Comparison of ENCODE assay signal across 8 mouse cellular contexts in genomic region chr9:80386000-80386399, GRCm38 (mm10).
DNase-seq lines count a peak whose midpoint lies in the region; ATAC-seq and TF ChIP-seq lines count a peak whose summit lies in the region.

No protein-coding gene starts in this region.

- ATAC-seq in liver, embryonic 12.5 days: no peak
- ATAC-seq in hindbrain, postnatal 0 days: 0 out of 2 replicates have a peak, but pooled peaks have one; percentile 10
- ATAC-seq in lung, embryonic 14.5 days (ENCODE audit: insufficient read depth): no peak

- H3K27ac ChIP-seq in liver, adult 2 months (replicated peaks; ENCODE audit: insufficient read depth, low read depth, low read length): no peak overlapping the region
- H3K27ac ChIP-seq in liver, embryonic 12.5 days: no peak overlapping the region
- H3K27ac ChIP-seq in hindbrain, postnatal 0 days: no peak overlapping the region
- no peak overlapping the region for H3K27ac ChIP-seq in lung, embryonic 14.5 days (ENCODE audit: low read depth)
- H3K27ac ChIP-seq in testis, adult 2 months (ENCODE audit: control insufficient read depth, insufficient read depth, low read depth, low read length): no peak overlapping the region

- no peaks in the 10 kb centered on the region for H3K4me1 ChIP-seq in liver, adult 2 months (ENCODE audit: control insufficient read depth, insufficient read depth, low read length)
- H3K4me1 ChIP-seq in liver, embryonic 12.5 days: no peaks in the 10 kb centered on the region
- no peaks in the 10 kb centered on the region for H3K4me1 ChIP-seq in hindbrain, postnatal 0 days (ENCODE audit: insufficient read depth, low read length)
- H3K4me1 ChIP-seq in lung, embryonic 14.5 days (ENCODE audit: insufficient read depth): no peaks in the 10 kb centered on the region
- H3K4me1 ChIP-seq in testis, adult 2 months (ENCODE audit: control insufficient read depth, insufficient read depth, low read length): 0 out of 2 replicates have a peak, but pooled peaks cover 2% of the 10 kb centered on the region

- H3K4me2 ChIP-seq in liver, embryonic 12.5 days: no peak overlapping the region
- H3K4me2 ChIP-seq in hindbrain, postnatal 0 days (ENCODE audit: low read depth, low read length): no peak overlapping the region
- H3K4me2 ChIP-seq in lung, embryonic 14.5 days: no peak overlapping the region

- no peak overlapping the region for H3K4me3 ChIP-seq in liver, adult 2 months (ENCODE audit: insufficient read depth, low read depth, low read length)
- H3K4me3 ChIP-seq in liver, embryonic 12.5 days: no peak overlapping the region
- no peak overlapping the region for H3K4me3 ChIP-seq in hindbrain, postnatal 0 days (ENCODE audit: low read length)
- no peak overlapping the region for H3K4me3 ChIP-seq in lung, embryonic 14.5 days (ENCODE audit: low read depth, low read length)
- H3K4me3 ChIP-seq in testis, adult 2 months (ENCODE audit: control insufficient read depth, low read depth, low read length): no peak overlapping the region

- no peaks in the 10 kb centered on the region for H3K36me3 ChIP-seq in liver, adult 2 months (ENCODE audit: control insufficient read depth, insufficient read depth, low read length)
- H3K36me3 ChIP-seq in liver, embryonic 12.5 days: no peaks in the 10 kb centered on the region
- no peaks in the 10 kb centered on the region for H3K36me3 ChIP-seq in hindbrain, postnatal 0 days (ENCODE audit: insufficient read depth, low read length)
- H3K36me3 ChIP-seq in lung, embryonic 14.5 days (ENCODE audit: insufficient read depth): no peaks in the 10 kb centered on the region
- H3K36me3 ChIP-seq in testis, adult 2 months (ENCODE audit: control insufficient read depth, insufficient read depth, low read length): no peaks in the 10 kb centered on the region

- no peaks in the 10 kb centered on the region for H3K27me3 ChIP-seq in liver, adult 2 months (ENCODE audit: control insufficient read depth, insufficient read depth, low read length)
- H3K27me3 ChIP-seq in liver, embryonic 12.5 days (replicated peaks): no peaks in the 10 kb centered on the region
- H3K27me3 ChIP-seq in hindbrain, postnatal 0 days (ENCODE audit: insufficient read depth, low read length): no peaks in the 10 kb centered on the region
- H3K27me3 ChIP-seq in lung, embryonic 14.5 days (ENCODE audit: insufficient read depth, low read length): no peaks in the 10 kb centered on the region
- H3K27me3 ChIP-seq in testis, adult 2 months (ENCODE audit: control insufficient read depth, insufficient read depth, low read length): no peaks in the 10 kb centered on the region

- H3K9ac ChIP-seq in liver, adult 2 months (ENCODE audit: low read depth, low read length): no peak overlapping the region
- no peak overlapping the region for H3K9ac ChIP-seq in liver, embryonic 12.5 days
- H3K9ac ChIP-seq in hindbrain, postnatal 0 days (replicated peaks; ENCODE audit: low read length): no peak overlapping the region
- no peak overlapping the region for H3K9ac ChIP-seq in lung, embryonic 14.5 days

- no peaks in the 10 kb centered on the region for H3K79me2 ChIP-seq in liver, adult 2 months (ENCODE audit: control insufficient read depth, insufficient read depth, low read length)

- no peak for TF ChIP-seq POLR2A in liver, adult 2 months (IDR thresholded peaks at IDR 0.05; ENCODE audit: extremely low read depth, insufficient read depth, low read length)
- no peak for TF ChIP-seq POLR2A in testis, adult 2 months (IDR thresholded peaks at IDR 0.05; ENCODE audit: control insufficient read depth, low read depth, low read length)

- peak; percentile 6 to 63 for DNase-seq in adrenal gland, adult (ENCODE audit: inconsistent age in 2 of 2, low spot score in 1 of 2)
- DNase-seq in adrenal gland, adult 8-10 months: no peak
- DNase-seq in liver, adult 2 months (ENCODE audit: extremely low read depth, low read depth, low spot score): peak; percentile 10
- peak; percentile 6 for DNase-seq in cerebellum, adult 8-10 months
- peak; percentile 27 for DNase-seq in hindbrain, postnatal 0 days (ENCODE audit: low spot score)
- peak; percentile 50 for DNase-seq in lung, embryonic 14.5 days

- no peaks in the 10 kb centered on the region for H3K9me3 ChIP-seq in liver, embryonic 12.5 days (replicated peaks)
- no peaks in the 10 kb centered on the region for H3K9me3 ChIP-seq in hindbrain, postnatal 0 days (ENCODE audit: low read length)
- no peaks in the 10 kb centered on the region for H3K9me3 ChIP-seq in lung, embryonic 14.5 days (ENCODE audit: low read depth, low read length)

- WGBS in liver, adult 2 months: 48% methylated on average over 7 of the region's 7 CpGs
- WGBS in liver, embryonic 12.5 days (ENCODE audit: insufficient replicate concordance): 38% methylated on average over 7 of the region's 7 CpGs
- 45% methylated on average over 7 of the region's 7 CpGs for WGBS in hindbrain, postnatal 0 days
- 48% methylated on average over 7 of the region's 7 CpGs for WGBS in lung, embryonic 14.5 days

- TF ChIP-seq CTCF in liver, adult 2 months (IDR thresholded peaks at IDR 0.05; ENCODE audit: low read depth, low read length): peak; percentile 69
- peak; percentile 76 for TF ChIP-seq CTCF in hindbrain, postnatal 0 days (IDR thresholded peaks at IDR 0.05; ENCODE audit: low read depth)
- TF ChIP-seq CTCF in lung, embryonic 14.5 days (IDR thresholded peaks at IDR 0.05; ENCODE audit: low read depth): peak; percentile 74
- peak; percentile 90; the same call in 1 of the 2 replicates for TF ChIP-seq CTCF in testis, adult 2 months (IDR thresholded peaks at IDR 0.05; ENCODE audit: control insufficient read depth, insufficient read depth, insufficient replicate concordance, low read depth, low read length)
